13 mouse cellular contexts compared by ENCODE assay signal in the genomic region with DNA sequence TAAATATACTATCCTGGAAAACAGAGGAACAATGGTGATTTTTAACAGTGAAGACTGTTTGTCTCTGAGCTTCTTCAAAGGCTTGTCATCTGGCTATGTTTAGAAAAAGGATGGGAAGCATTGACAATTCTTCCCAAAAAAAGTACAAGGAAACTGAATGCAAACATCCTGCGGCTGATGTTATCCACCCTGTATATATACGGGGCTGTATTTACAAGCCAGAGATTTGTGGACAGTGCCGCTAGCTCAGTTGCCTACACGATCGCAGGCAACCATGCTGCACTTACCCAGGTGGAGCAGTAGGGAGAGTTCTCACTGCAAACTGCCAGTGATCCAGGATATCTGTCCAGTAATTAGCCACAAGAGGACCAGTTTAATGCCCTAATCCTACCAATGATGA. TPM values are rescaled to one million over a fixed set of nuclear protein-coding genes. Genes with fewer than 3 reads are reported as not detected.
A peak's percentile ranks its signal among the peaks of the same experiment; 100 is the strongest.
DNase-seq lines count a peak whose midpoint lies in the region; ATAC-seq and TF ChIP-seq lines count a peak whose summit lies in the region.
"Had no signal": no experiment of that assay in that cellular context is flagged by ENCODE, and none has a peak within 500 bp of the region (broad histone marks: within the 10 kb centered on the region; RNA-seq: fewer than 3 reads in every experiment).

No protein-coding gene starts in this region.

- no peak for TF ChIP-seq CTCF in liver, postnatal 0 days (IDR thresholded peaks at IDR 0.05; ENCODE audit: low read depth)

- no peaks in the 10 kb centered on the region for H3K27me3 ChIP-seq in heart, embryonic 16.5 days (ENCODE audit: control insufficient read depth, insufficient read depth, low read length)
- H3K27me3 ChIP-seq in midbrain, embryonic 15.5 days (replicated peaks), result no peaks in the 10 kb centered on the region
- no peaks in the 10 kb centered on the region for H3K27me3 ChIP-seq in midbrain, embryonic 13.5 days
- no peaks in the 10 kb centered on the region for H3K27me3 ChIP-seq in liver, postnatal 0 days (ENCODE audit: insufficient read depth, low read length)
- H3K27me3 ChIP-seq in hindbrain, embryonic 13.5 days, result no peaks in the 10 kb centered on the region
- H3K27me3 ChIP-seq: limb, embryonic 12.5 days had no signal

- 64% methylated on average over 5 of the region's 5 CpGs for WGBS in heart, embryonic 16.5 days
- 76% methylated on average over 5 of the region's 5 CpGs for WGBS in midbrain, embryonic 15.5 days
- WGBS in midbrain, embryonic 13.5 days, result 83% methylated on average over 5 of the region's 5 CpGs
- 27% methylated on average over 5 of the region's 5 CpGs for WGBS in liver, postnatal 0 days (ENCODE audit: insufficient replicate concordance)
- WGBS in hindbrain, embryonic 13.5 days, result 81% methylated on average over 5 of the region's 5 CpGs

- H3K9me3 ChIP-seq in heart, embryonic 16.5 days (replicated peaks; ENCODE audit: control insufficient read depth, low read length), result no peaks in the 10 kb centered on the region
- no peaks in the 10 kb centered on the region for H3K9me3 ChIP-seq in midbrain, embryonic 15.5 days
- H3K9me3 ChIP-seq in midbrain, embryonic 13.5 days, result no peaks in the 10 kb centered on the region
- no peaks in the 10 kb centered on the region for H3K9me3 ChIP-seq in liver, postnatal 0 days (ENCODE audit: low read length)
- H3K9me3 ChIP-seq in hindbrain, embryonic 13.5 days, result no peaks in the 10 kb centered on the region
- H3K9me3 ChIP-seq: limb, embryonic 12.5 days had no signal

- H3K4me2 ChIP-seq in heart, embryonic 16.5 days (ENCODE audit: low read depth, low read length), result no peak overlapping the region
- H3K4me2 ChIP-seq in midbrain, embryonic 15.5 days, result no peak overlapping the region
- no peak overlapping the region for H3K4me2 ChIP-seq in midbrain, embryonic 13.5 days (replicated peaks)
- H3K4me2 ChIP-seq in liver, postnatal 0 days (ENCODE audit: low read depth, low read length), result no peak overlapping the region
- no peak overlapping the region for H3K4me2 ChIP-seq in hindbrain, embryonic 13.5 days
- H3K4me2 ChIP-seq: limb, embryonic 12.5 days had no signal

- no peaks in the 10 kb centered on the region for H3K36me3 ChIP-seq in heart, embryonic 16.5 days (ENCODE audit: control insufficient read depth, insufficient read depth)
- H3K36me3 ChIP-seq in midbrain, embryonic 15.5 days (replicated peaks), result no peaks in the 10 kb centered on the region
- H3K36me3 ChIP-seq in midbrain, embryonic 13.5 days, result no peaks in the 10 kb centered on the region
- no peaks in the 10 kb centered on the region for H3K36me3 ChIP-seq in liver, postnatal 0 days (replicated peaks; ENCODE audit: insufficient read depth, low read length)
- no peaks in the 10 kb centered on the region for H3K36me3 ChIP-seq in hindbrain, embryonic 13.5 days
- H3K36me3 ChIP-seq: limb, embryonic 12.5 days had no signal

- H3K4me3 ChIP-seq in heart, embryonic 16.5 days (ENCODE audit: low read length), result no peak overlapping the region
- H3K4me3 ChIP-seq in midbrain, embryonic 15.5 days, result no peak overlapping the region
- no peak overlapping the region for H3K4me3 ChIP-seq in midbrain, embryonic 13.5 days (replicated peaks)
- H3K4me3 ChIP-seq in liver, postnatal 0 days (ENCODE audit: low read depth, low read length), result no peak overlapping the region
- no peak overlapping the region for H3K4me3 ChIP-seq in hindbrain, embryonic 13.5 days
- H3K4me3 ChIP-seq: limb, embryonic 12.5 days had no signal

- TF ChIP-seq EP300 in liver, postnatal 0 days (IDR thresholded peaks at IDR 0.05; ENCODE audit: low read depth), result 0 out of 2 replicates have a peak, but pooled peaks have one; percentile 17

- peak; percentile 49; the same call in 1 of the 2 replicates for ATAC-seq in heart, embryonic 16.5 days (replicated peaks; ENCODE audit: extremely low read depth, insufficient read depth, low FRiP score)
- no peak for ATAC-seq in midbrain, embryonic 15.5 days (replicated peaks)
- no peak for ATAC-seq in midbrain, embryonic 13.5 days
- ATAC-seq in liver, postnatal 0 days, result no peak
- ATAC-seq in hindbrain, embryonic 13.5 days (ENCODE audit: low FRiP score), result no peak
- ATAC-seq: hindbrain, embryonic 16.5 days; midbrain, embryonic 16.5 days had no signal

- H3K9ac ChIP-seq in heart, embryonic 16.5 days (ENCODE audit: low read length), result no peak overlapping the region
- no peak overlapping the region for H3K9ac ChIP-seq in midbrain, embryonic 15.5 days
- no peak overlapping the region for H3K9ac ChIP-seq in midbrain, embryonic 13.5 days (replicated peaks)
- no peak overlapping the region for H3K9ac ChIP-seq in liver, postnatal 0 days (replicated peaks)
- no peak overlapping the region for H3K9ac ChIP-seq in hindbrain, embryonic 13.5 days
- H3K9ac ChIP-seq: limb, embryonic 12.5 days had no signal

- no peak for DNase-seq in heart, adult 8-10 months (ENCODE audit: low spot score)
- DNase-seq in liver, postnatal 0 days, result no peak
- peak; percentile 46 to 59 for DNase-seq in lung, postnatal 4 days
- DNase-seq: cerebellum, postnatal 14 days had no signal

- H3K27ac ChIP-seq in heart, embryonic 16.5 days (ENCODE audit: low read length), result peak overlapping the region; percentile 79
- 0 out of 2 replicates have a peak overlapping the region, but pooled peaks have one; percentile 34 for H3K27ac ChIP-seq in midbrain, embryonic 15.5 days
- no peak overlapping the region for H3K27ac ChIP-seq in midbrain, embryonic 13.5 days
- H3K27ac ChIP-seq in liver, postnatal 0 days (ENCODE audit: low read depth), result peak overlapping the region; percentile 29; the same call in 1 of the 2 replicates
- H3K27ac ChIP-seq in hindbrain, embryonic 13.5 days, result no peak overlapping the region
- H3K27ac ChIP-seq: limb, embryonic 12.5 days had no signal

- peaks cover 10% of the 10 kb centered on the region for H3K4me1 ChIP-seq in heart, embryonic 16.5 days (ENCODE audit: control insufficient read depth, insufficient read depth, low read length)
- no peaks in the 10 kb centered on the region for H3K4me1 ChIP-seq in midbrain, embryonic 15.5 days
- 0 out of 2 replicates have a peak, but pooled peaks cover 5% of the 10 kb centered on the region for H3K4me1 ChIP-seq in midbrain, embryonic 13.5 days (replicated peaks)
- H3K4me1 ChIP-seq in liver, postnatal 0 days (ENCODE audit: insufficient read depth), result peaks cover 13% of the 10 kb centered on the region
- H3K4me1 ChIP-seq in hindbrain, embryonic 13.5 days (replicated peaks), result peaks cover 11% of the 10 kb centered on the region

RNA-seq across cellular contexts. Expression of a gene that starts 16.6 kb away (rescaled TPM):
- 0.39 and 0.45 TPM in 2 replicates for polyA plus RNA-seq in heart, embryonic 16.5 days (2015; fragmentation: Nextera tagmentation; extraction: Ambion mirVana)
- total RNA-seq in heart, adult 8-10 months (2022), result under 1 TPM in 2 of 4 experiments, not detected in 2; 0.47 to 0.60 TPM
- polyA plus RNA-seq in midbrain, embryonic 15.5 days (2015; fragmentation: Nextera tagmentation; extraction: Ambion mirVana), result 0.19 and 0.35 TPM in 2 replicates
- polyA plus RNA-seq in midbrain, embryonic 13.5 days (2015; fragmentation: Nextera tagmentation; extraction: Ambion mirVana), result 0.22 and 0.23 TPM in 2 replicates
- 0.56 and 0.92 TPM in 2 replicates for polyA plus RNA-seq in liver, postnatal 0 days (2015; fragmentation: Nextera tagmentation; extraction: Ambion mirVana)
- polyA plus RNA-seq in hindbrain, embryonic 13.5 days (2015; fragmentation: Nextera tagmentation; extraction: Ambion mirVana), result 0.13 and 0.16 TPM in 2 replicates
- total RNA-seq: layer of hippocampus, postnatal 10 days had no signal
- polyA plus RNA-seq: testis, adult 2 months had no signal

RNA-seq across cellular contexts. Expression of a gene that starts 26.6 kb away (rescaled TPM):
- 6.2 and 8.6 TPM in 2 replicates for polyA plus RNA-seq in heart, embryonic 16.5 days (2015; fragmentation: Nextera tagmentation; extraction: Ambion mirVana)
- 10 to 100 TPM in 3 of 4 experiments, 1 to 10 TPM in 1; 7.7 to 13.1 (median 11.7) TPM for total RNA-seq in heart, adult 8-10 months (2022)
- 1.6 TPM in 2 replicates for polyA plus RNA-seq in midbrain, embryonic 15.5 days (2015; fragmentation: Nextera tagmentation; extraction: Ambion mirVana)
- polyA plus RNA-seq in midbrain, embryonic 13.5 days (2015; fragmentation: Nextera tagmentation; extraction: Ambion mirVana), result 1.7 and 1.8 TPM in 2 replicates
- 0.65 and 1.0 TPM in 2 replicates for polyA plus RNA-seq in liver, postnatal 0 days (2015; fragmentation: Nextera tagmentation; extraction: Ambion mirVana)
- 1.3 and 1.9 TPM in 2 replicates for polyA plus RNA-seq in hindbrain, embryonic 13.5 days (2015; fragmentation: Nextera tagmentation; extraction: Ambion mirVana)

RNA-seq across cellular contexts. Expression of a gene that starts 28.1 kb away (rescaled TPM):
- 3.9 and 4.7 TPM in 2 replicates for polyA plus RNA-seq in heart, embryonic 16.5 days (2015; fragmentation: Nextera tagmentation; extraction: Ambion mirVana)
- 1 to 10 TPM; 1.3 to 2.3 (median 1.6) TPM for total RNA-seq in heart, adult 8-10 months (2022)
- 0.97 and 1.6 TPM in 2 replicates for polyA plus RNA-seq in midbrain, embryonic 15.5 days (2015; fragmentation: Nextera tagmentation; extraction: Ambion mirVana)
- polyA plus RNA-seq in midbrain, embryonic 13.5 days (2015; fragmentation: Nextera tagmentation; extraction: Ambion mirVana), result 3.6 and 3.9 TPM in 2 replicates
- 53.8 and 56.0 TPM in 2 replicates for polyA plus RNA-seq in liver, postnatal 0 days (2015; fragmentation: Nextera tagmentation; extraction: Ambion mirVana)
- polyA plus RNA-seq in hindbrain, embryonic 13.5 days (2015; fragmentation: Nextera tagmentation; extraction: Ambion mirVana), result 3.2 and 4.8 TPM in 2 replicates
- polyA plus RNA-seq: testis, adult 2 months had no signal

RNA-seq across cellular contexts. Expression of a gene that starts 39.5 kb away (rescaled TPM):
- 0.12 and 0.21 TPM in 2 replicates for polyA plus RNA-seq in heart, embryonic 16.5 days (2015; fragmentation: Nextera tagmentation; extraction: Ambion mirVana)
- total RNA-seq in heart, adult 8-10 months (2022), result under 1 TPM in 1 of 4 experiments, not detected in 3; 0.25 TPM
- 0.14 and 0.37 TPM in 2 replicates for polyA plus RNA-seq in midbrain, embryonic 15.5 days (2015; fragmentation: Nextera tagmentation; extraction: Ambion mirVana)
- polyA plus RNA-seq in midbrain, embryonic 13.5 days (2015; fragmentation: Nextera tagmentation; extraction: Ambion mirVana), result 0.12 TPM in 1 of 2 replicates, not detected in the other
- polyA plus RNA-seq in liver, postnatal 0 days (2015; fragmentation: Nextera tagmentation; extraction: Ambion mirVana), result 0.11 TPM in 1 of 2 replicates, not detected in the other
- 0.21 and 0.41 TPM in 2 replicates for polyA plus RNA-seq in hindbrain, embryonic 13.5 days (2015; fragmentation: Nextera tagmentation; extraction: Ambion mirVana)
- total RNA-seq: layer of hippocampus, postnatal 10 days had no signal
- polyA plus RNA-seq: limb, embryonic 12.5 days had no signal

Comparison
In these comparisons a context has a peak if more than half of its experiments do, and no peak if none do; other contexts are left out.
1. H3K27ac ChIP-seq: peak in heart, embryonic 16.5 days (single experiment), midbrain, embryonic 15.5 days (single experiment) and liver, postnatal 0 days (single experiment); none in midbrain, embryonic 13.5 days (single experiment) and hindbrain, embryonic 13.5 days (single experiment).
2. DNase-seq: peak in lung, postnatal 4 days (2 of 2); none in heart, adult 8-10 months (single experiment) and liver, postnatal 0 days (single experiment).